Mouse (Mus musculus): Measurements from ENCODE around the gene Armc2.

DNA sequence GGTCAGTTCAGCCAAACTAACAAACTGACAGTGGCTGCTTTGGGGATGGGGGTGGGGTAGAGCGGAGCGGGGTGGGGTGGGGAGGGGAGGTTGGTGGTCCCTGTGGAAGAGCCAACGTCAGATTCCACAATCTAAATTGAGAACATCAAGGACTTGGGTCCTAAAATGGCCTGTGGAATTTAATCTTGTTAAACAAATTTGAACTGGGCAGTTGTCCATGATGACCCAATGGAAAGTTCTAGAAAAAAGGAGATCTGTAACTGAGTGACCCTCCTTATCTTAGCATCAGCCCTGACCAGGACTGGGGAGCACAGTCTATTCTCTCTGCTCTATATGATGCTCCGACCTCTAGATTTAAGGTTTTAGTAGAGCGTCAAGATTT, 26.2 kb downstream of the Armc2 start:
- TF ChIP-seq CTCF (IDR thresholded peaks at IDR 0.05; ENCODE audit: low read depth, low read length) (no peak), GATA1 (IDR thresholded peaks at IDR 0.05; ENCODE audit: borderline replicate concordance, low read length) (no peak), POLR2AphosphoS5 (IDR thresholded peaks at IDR 0.05; ENCODE audit: insufficient replicate concordance, low read depth, low read length) (no peak), TAL1 (conservative IDR thresholded peaks at IDR 0.05; ENCODE audit: low read depth, low read length) (no peak), GATA2 (IDR thresholded peaks at IDR 0.05; ENCODE audit: borderline replicate concordance, low read depth, low read length) (no peak)

All from G1E (cell line).